Mouse (Mus musculus): Measurements from ENCODE around the gene Rhof. TPM values are rescaled to one million over a fixed set of nuclear protein-coding genes. Genes with fewer than 3 reads are reported as not detected.
A peak's percentile ranks its signal among the peaks of the same experiment; 100 is the strongest.

The Rhof gene
- total RNA-seq, 1 experiment = 2.5 TPM

DNA sequence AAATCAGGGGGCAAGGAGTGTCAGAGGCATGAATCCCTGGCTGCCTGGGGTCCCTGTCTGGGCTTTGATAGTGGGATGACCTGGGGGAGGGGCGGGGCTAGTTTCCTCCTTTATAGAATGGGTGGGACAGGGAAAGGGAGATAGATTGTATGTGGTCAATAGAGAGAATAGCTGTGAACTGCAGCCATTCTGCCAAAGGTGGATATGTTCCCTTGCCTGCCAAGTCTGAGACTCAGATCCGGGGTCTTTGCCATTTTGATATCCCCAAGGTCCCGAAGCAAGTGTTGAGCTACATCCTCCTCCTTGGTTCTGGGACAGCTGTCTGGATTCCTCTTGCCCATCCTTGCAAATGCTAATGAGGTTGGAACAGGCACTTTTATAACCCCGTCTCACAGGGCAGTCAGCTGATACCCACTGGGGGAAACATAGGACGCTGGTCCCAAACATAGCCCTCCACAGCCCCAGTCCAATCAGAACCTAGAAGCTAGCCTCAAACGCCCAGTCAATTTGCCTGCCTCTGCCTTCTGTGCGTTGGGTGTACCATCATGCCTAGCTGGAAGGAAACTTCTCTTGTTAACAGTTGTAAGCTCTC lies 11.8 kb downstream of the Rhof start:
- no peak for TF ChIP-seq ZC3H11A (IDR thresholded peaks at IDR 0.05; ENCODE audit: borderline replicate concordance, low read depth, low read length)
- TF ChIP-seq HCFC1 (IDR thresholded peaks at IDR 0.05; ENCODE audit: borderline replicate concordance, insufficient read depth, low read length) = no peak
- TF ChIP-seq CHD2 (IDR thresholded peaks at IDR 0.05; ENCODE audit: low read depth, low read length) = no peak
- TF ChIP-seq ZNF384 (IDR thresholded peaks at IDR 0.05; ENCODE audit: low read depth, low read length) = no peak
- peak overlapping the region; percentile 4 to 47; a peak in 2 of 4 replicates for H3K4me3 ChIP-seq (ENCODE audit: insufficient read depth in 1 of 2, low read depth in 1 of 2, low read length in 2 of 2, poor library complexity in 1 of 2, severe bottlenecking in 1 of 2)
- H3K36me3 ChIP-seq (ENCODE audit: control insufficient read depth, insufficient read depth, low read length, poor library complexity, severe bottlenecking) = no peaks in the 10 kb centered on the region
- H3K4me1 ChIP-seq (ENCODE audit: control insufficient read depth in 2 of 2, insufficient read depth in 2 of 2, low read length in 2 of 2, poor library complexity in 1 of 2) = peaks cover 6 to 18% of the 10 kb centered on the region in 2 experiments; a peak in 3 of 4 replicates
- H3K9me3 ChIP-seq (ENCODE audit: control insufficient read depth, insufficient read depth, low read depth, low read length) = no peaks in the 10 kb centered on the region
- in situ Hi-C loops (cut with MboI; ENCODE audit: low sequenced_read_pairs in 2 of 2, unreplicated experiment in 2 of 2) = no loop called here
- no peak overlapping the region for H3K27ac ChIP-seq (ENCODE audit: insufficient read depth, low read depth, low read length, poor library complexity, severe bottlenecking)
- peak overlapping the region; percentile 46; the same call in 1 of the 2 replicates for H3K9ac ChIP-seq (ENCODE audit: insufficient read depth, low read depth, low read length, poor library complexity, severe bottlenecking)
- no peak for DNase-seq (ENCODE audit: low read depth, low spot score)

GRCm38 (mm10) chr5:123118826-123119225 lies 13.7 kb downstream of the Rhof start:
- in situ Hi-C loops (cut with MboI; ENCODE audit: low sequenced_read_pairs in 2 of 2, unreplicated experiment in 2 of 2) = no loop called here
- no peak for TF ChIP-seq HCFC1 (IDR thresholded peaks at IDR 0.05; ENCODE audit: borderline replicate concordance, insufficient read depth, low read length)
- no peak for TF ChIP-seq ZNF384 (IDR thresholded peaks at IDR 0.05; ENCODE audit: low read depth, low read length)
- TF ChIP-seq CHD2 (IDR thresholded peaks at IDR 0.05; ENCODE audit: low read depth, low read length) = no peak
- no peak for TF ChIP-seq ZC3H11A (IDR thresholded peaks at IDR 0.05; ENCODE audit: borderline replicate concordance, low read depth, low read length)
- no peak for TF ChIP-seq MAFK (IDR thresholded peaks at IDR 0.05; ENCODE audit: insufficient read depth, low read depth, low read length)
- no peak overlapping the region for H3K27ac ChIP-seq (ENCODE audit: insufficient read depth, low read depth, low read length, poor library complexity, severe bottlenecking)
- no peak overlapping the region for H3K4me3 ChIP-seq (ENCODE audit: insufficient read depth in 1 of 2, low read depth in 1 of 2, low read length in 2 of 2, poor library complexity in 1 of 2, severe bottlenecking in 1 of 2)
- H3K4me1 ChIP-seq (ENCODE audit: control insufficient read depth in 2 of 2, insufficient read depth in 2 of 2, low read length in 2 of 2, poor library complexity in 1 of 2) = peaks cover 6 to 13% of the 10 kb centered on the region in 2 experiments; a peak in 3 of 4 replicates
- no peak for DNase-seq (ENCODE audit: low read depth, low spot score)
- H3K9me3 ChIP-seq (ENCODE audit: control insufficient read depth, insufficient read depth, low read depth, low read length) = no peaks in the 10 kb centered on the region
- no peak overlapping the region for H3K9ac ChIP-seq (ENCODE audit: insufficient read depth, low read depth, low read length, poor library complexity, severe bottlenecking)
- no peaks in the 10 kb centered on the region; the same call in 1 of the 2 replicates for H3K36me3 ChIP-seq (ENCODE audit: control insufficient read depth, insufficient read depth, low read length, poor library complexity, severe bottlenecking)

GRCm38 (mm10) chr5:123117773-123118172 lies 14.7 kb downstream of the Rhof start:
- H3K27ac ChIP-seq (ENCODE audit: insufficient read depth, low read depth, low read length, poor library complexity, severe bottlenecking) = no peak overlapping the region

DNA sequence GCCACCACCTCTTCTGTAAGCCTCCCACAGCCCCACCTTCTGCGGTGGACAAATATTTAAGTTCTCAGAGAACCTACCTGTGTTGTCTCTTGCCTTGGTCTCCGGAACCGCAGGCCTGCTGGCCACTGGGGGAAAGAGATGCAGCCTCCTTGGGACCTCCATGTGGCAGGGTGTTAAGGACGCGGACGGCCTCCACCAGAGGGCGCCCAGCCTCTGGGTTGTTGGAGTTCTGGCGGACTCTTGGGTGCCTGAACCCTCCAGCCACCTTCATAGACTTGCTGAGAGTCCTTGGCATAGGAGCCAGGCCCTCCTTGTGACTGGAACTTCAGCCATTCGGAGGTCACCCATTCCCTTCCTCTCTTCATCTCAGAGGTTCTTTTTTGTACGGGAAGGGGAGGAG lies 15.2 kb downstream of the Rhof start:
- no peak overlapping the region for H3K27ac ChIP-seq (ENCODE audit: insufficient read depth, low read depth, low read length, poor library complexity, severe bottlenecking)
- no peak for DNase-seq (ENCODE audit: low read depth, low spot score)
- no peak overlapping the region for H3K4me3 ChIP-seq (ENCODE audit: insufficient read depth in 1 of 2, low read depth in 1 of 2, low read length in 2 of 2, poor library complexity in 1 of 2, severe bottlenecking in 1 of 2)
- in situ Hi-C loops (cut with MboI; ENCODE audit: low sequenced_read_pairs in 2 of 2, unreplicated experiment in 2 of 2) = no loop called here
- no peak for TF ChIP-seq MAFK (IDR thresholded peaks at IDR 0.05; ENCODE audit: insufficient read depth, low read depth, low read length)
- 0 out of 2 replicates have a peak, but pooled peaks have one; percentile 29 for TF ChIP-seq ZC3H11A (IDR thresholded peaks at IDR 0.05; ENCODE audit: borderline replicate concordance, low read depth, low read length)
- H3K9me3 ChIP-seq (ENCODE audit: control insufficient read depth, insufficient read depth, low read depth, low read length) = no peaks in the 10 kb centered on the region
- H3K36me3 ChIP-seq (ENCODE audit: control insufficient read depth, insufficient read depth, low read length, poor library complexity, severe bottlenecking) = no peaks in the 10 kb centered on the region; the same call in 1 of the 2 replicates
- H3K4me1 ChIP-seq (ENCODE audit: control insufficient read depth in 2 of 2, insufficient read depth in 2 of 2, low read length in 2 of 2, poor library complexity in 1 of 2) = peaks cover 6 to 13% of the 10 kb centered on the region in 2 experiments; a peak in 3 of 4 replicates
- no peak overlapping the region for H3K9ac ChIP-seq (ENCODE audit: insufficient read depth, low read depth, low read length, poor library complexity, severe bottlenecking)

More at GRCm38 (mm10) chr5:123117773-123118172, 14.7 kb downstream of the Rhof start:
- TF ChIP-seq ZC3H11A (IDR thresholded peaks at IDR 0.05; ENCODE audit: borderline replicate concordance, low read depth, low read length) = no peak
- no peak for TF ChIP-seq ZNF384 (IDR thresholded peaks at IDR 0.05; ENCODE audit: low read depth, low read length)
- no peak for TF ChIP-seq CHD2 (IDR thresholded peaks at IDR 0.05; ENCODE audit: low read depth, low read length)
- no peak for TF ChIP-seq HCFC1 (IDR thresholded peaks at IDR 0.05; ENCODE audit: borderline replicate concordance, insufficient read depth, low read length)
- TF ChIP-seq MAFK (IDR thresholded peaks at IDR 0.05; ENCODE audit: insufficient read depth, low read depth, low read length) = no peak
- Histone ChIP-seq H3K9ac (ENCODE audit: insufficient read depth, low read depth, low read length, poor library complexity, severe bottlenecking) (no peak overlapping the region), H3K36me3 (ENCODE audit: control insufficient read depth, insufficient read depth, low read length, poor library complexity, severe bottlenecking) (no peaks in the 10 kb centered on the region; the same call in 1 of the 2 replicates), H3K9me3 (ENCODE audit: control insufficient read depth, insufficient read depth, low read depth, low read length) (no peaks in the 10 kb centered on the region), H3K4me1 (ENCODE audit: control insufficient read depth in 2 of 2, insufficient read depth in 2 of 2, low read length in 2 of 2, poor library complexity in 1 of 2) (peaks cover 6 to 13% of the 10 kb centered on the region in 2 experiments; a peak in 3 of 4 replicates), H3K4me3 (ENCODE audit: insufficient read depth in 1 of 2, low read depth in 1 of 2, low read length in 2 of 2, poor library complexity in 1 of 2, severe bottlenecking in 1 of 2) (no peak overlapping the region)
- in situ Hi-C loops (cut with MboI; ENCODE audit: low sequenced_read_pairs in 2 of 2, unreplicated experiment in 2 of 2) = no loop called here
- no peak for DNase-seq (ENCODE audit: low read depth, low spot score)
